Mouse (Mus musculus) left cerebral cortex, postnatal 4 days (tissue): ENCODE measurements around the gene Pip5k1a. TPM values are rescaled to one million over a fixed set of nuclear protein-coding genes. Genes with fewer than 3 reads are reported as not detected.
"Not testable (repeated sequence)": the region's sequence is repeated elsewhere in the genome, so short reads cannot be mapped to it uniquely, and the experiment has no call there.

Experiments
- DNase-seq: peaks from one replicate; pipeline ENCODE4 v3.0.0-alpha.2; 2022
- intact Hi-C: fragments of 180-260 bp; cut with DNase I; formaldehyde crosslinking; loops from one replicate; pipeline ENCODE4 v1.15.1; 2025
- total RNA-seq, 2 experiments: library from RNA; stranded (reverse); gene quantifications; 2 replicates each; pipeline ENCODE4 v1.2.3; 2021

Gene Pip5k1a
- total RNA-seq, 2 experiments from 2014 or later: 20.1 to 25.3 TPM

GRCm38 (mm10) chr3:95046462-95047057 lies 60.2 kb downstream of the Pip5k1a start:
- intact Hi-C loops: no loop called here
- DNase-seq: no peak

- DNase-seq: no peak
- intact Hi-C loops: no loop called here
Observed at GRCm38 (mm10) chr3:95043251-95043650, 63.5 kb downstream of the Pip5k1a start.

DNA sequence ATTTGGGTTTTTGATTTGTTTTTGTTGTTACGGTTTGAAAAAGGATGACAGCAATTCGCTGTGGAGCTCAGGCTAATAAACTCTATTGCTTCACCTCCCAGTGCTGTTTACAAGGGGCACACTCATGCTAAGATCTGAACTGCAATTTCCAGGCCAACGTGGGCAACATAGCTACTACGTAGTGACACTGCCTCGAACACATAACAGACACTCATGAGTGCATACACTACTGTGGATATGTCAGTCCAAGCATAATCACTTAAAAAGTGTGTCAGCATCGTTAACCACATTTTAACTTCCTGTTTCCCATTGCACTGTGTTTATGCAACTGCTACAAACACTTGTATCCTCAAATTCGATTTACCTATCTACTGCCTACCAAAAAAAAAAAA lies 63.9 kb downstream of the Pip5k1a start:
- DNase-seq: no peak
- intact Hi-C loops: no loop called here

DNA sequence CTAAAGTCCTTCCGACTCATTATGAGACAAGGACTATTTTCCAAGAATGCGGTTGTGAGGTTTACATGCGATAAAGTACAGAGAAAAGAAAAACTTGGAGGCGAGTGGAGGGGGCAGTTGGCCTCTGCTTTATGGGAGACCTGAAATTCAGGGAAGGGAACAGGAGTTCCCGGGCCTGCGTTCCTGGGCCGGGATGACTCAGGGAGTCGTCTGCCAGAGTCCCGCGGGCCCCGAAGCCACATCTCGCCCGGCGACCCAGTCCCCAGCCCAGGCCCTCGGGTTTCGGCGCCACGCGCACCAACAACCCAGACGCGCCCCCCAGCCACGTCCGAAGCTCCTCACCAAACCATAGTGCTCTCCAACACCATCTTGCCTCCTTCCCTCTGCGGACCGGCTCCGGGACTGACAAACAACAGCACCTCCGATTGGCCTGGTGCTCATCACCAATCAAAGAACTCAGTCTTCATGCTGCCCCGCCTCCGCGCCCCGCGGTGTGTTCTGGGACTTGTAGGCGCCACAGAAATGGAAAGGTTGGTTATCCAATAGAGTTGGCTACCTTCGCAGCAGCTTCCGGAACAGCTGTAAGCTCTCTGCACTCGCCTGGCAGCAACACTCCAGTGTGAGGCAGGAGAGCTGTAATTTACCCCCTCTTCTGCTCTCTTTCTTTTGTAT lies 64.4 kb downstream of the Pip5k1a start, which contains the start of gene Psmd4:
TSS of gene Psmd4 (minus strand) at position 449 of the 672 bp plus-strand sequence.
- DNase-seq: peak; percentile 97
- intact Hi-C loops: no loop called here

GRCm38 (mm10) chr3:95041625-95042024 lies 65.1 kb downstream of the Pip5k1a start:
- intact Hi-C loops: no loop called here
- no peak for DNase-seq

- no peak for DNase-seq
- intact Hi-C loops: no loop called here
Observed at GRCm38 (mm10) chr3:95029953-95030352, 76.8 kb downstream of the Pip5k1a start.

- intact Hi-C loops, DNase-seq: not testable (repeated sequence)
Observed at GRCm38 (mm10) chr3:95029291-95029827, 77.4 kb downstream of the Pip5k1a start.

DNA sequence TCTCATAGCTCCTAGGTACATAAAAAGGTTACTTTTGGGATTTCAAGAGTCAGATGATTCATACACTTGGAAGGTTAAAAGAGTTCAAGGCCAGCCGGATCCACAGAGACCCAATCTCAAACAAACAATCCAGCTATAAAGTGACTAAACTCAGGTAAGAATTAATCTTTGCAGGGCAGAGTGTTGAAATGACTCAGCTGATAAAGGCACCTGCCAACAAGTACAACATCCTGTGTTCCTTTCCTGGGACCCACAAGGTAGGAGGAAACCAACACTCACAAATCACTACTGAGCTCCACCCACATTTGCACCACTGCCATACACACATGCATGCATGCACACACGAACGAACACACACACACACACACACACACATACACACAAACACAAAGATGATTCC lies 78.1 kb downstream of the Pip5k1a start:
- no peak for DNase-seq
- intact Hi-C loops: no loop called here

GRCm38 (mm10) chr3:95027701-95028100 lies 79.0 kb downstream of the Pip5k1a start:
- DNase-seq: peak; percentile 34
- intact Hi-C loops: no loop called here

DNA sequence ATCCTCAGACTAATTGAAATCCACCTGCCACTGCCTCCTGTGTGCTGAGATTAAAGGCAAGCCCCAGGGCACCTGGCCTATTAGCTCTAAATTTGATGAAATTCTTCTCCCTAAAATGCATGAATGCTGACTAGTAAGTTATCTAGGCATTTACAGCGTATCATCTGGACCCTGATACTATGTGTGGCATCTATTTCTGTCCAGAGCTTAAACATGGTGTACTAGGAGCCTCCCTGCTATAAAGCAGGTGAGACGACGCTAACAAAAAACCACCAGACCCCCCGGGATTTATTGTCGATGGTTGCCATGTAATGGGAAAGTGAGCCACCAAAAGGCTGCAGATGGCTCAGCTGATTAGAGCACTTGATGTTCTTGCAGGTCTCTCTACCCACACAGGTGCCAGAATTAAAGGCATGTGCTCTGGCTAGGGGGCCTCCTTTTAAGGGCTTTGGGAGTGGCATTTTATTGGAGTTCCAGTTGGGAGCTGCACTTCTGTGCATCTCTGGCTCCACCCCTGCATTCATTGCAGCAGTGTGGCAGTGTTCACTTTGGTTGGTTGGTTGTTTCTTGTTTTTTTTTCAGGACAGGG lies 79.6 kb downstream of the Pip5k1a start:
- no peak for DNase-seq
- intact Hi-C loops: no loop called here

DNA sequence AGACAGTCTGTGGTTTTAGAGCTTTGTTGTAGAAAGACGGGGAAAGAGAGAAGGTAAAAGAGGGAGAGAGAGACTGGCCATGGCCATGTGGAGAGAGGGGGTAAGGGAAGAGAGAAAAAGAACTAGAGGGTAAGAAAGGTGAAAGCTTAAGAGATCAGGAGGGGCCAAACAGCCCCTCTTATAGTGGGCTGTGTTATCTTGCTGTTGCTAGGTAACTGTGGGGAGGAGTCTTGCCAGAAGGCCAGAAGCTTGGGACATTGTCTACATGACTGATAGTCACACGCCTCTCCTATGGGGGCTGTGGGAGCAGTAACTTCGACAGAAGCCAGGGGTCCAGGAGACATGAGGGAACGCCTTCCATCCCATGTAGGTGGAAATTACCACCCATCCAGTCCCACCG lies 81.5 kb downstream of the Pip5k1a start:
- intact Hi-C loops: no loop called here
- no peak for DNase-seq

DNA sequence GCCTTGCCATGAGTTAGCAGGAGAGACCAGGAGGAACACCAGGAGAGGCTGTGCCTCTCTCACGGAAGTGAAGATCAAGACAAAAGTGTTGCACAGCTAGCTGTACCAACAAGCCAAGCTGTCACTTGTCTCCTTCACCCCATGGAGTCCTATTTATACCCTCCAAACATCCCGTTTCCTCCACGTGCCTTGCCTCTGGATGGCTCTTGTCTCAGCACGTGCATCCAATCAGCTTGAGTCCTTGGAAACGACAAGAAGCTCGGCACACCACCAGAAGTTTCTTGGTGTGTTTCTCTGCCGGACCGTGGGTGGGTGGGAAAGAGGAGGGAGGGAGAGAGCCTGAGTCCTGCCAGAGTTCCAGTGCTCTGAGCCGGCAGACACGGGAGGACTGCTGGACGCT lies 82.2 kb downstream of the Pip5k1a start:
- DNase-seq: peak; percentile 30
- intact Hi-C loops: no loop called here

- DNase-seq, intact Hi-C loops: not testable (repeated sequence)
Observed at GRCm38 (mm10) chr3:95020956-95021355, 85.8 kb downstream of the Pip5k1a start.

GRCm38 (mm10) chr3:95018741-95019140 lies 88.0 kb downstream of the Pip5k1a start:
- DNase-seq: no peak
- intact Hi-C loops: no loop called here

- DNase-seq: no peak
- intact Hi-C loops: no loop called here
Observed at GRCm38 (mm10) chr3:95016532-95017056, 90.1 kb downstream of the Pip5k1a start.

- intact Hi-C loops: no loop called here
- DNase-seq: peak; percentile 95
Observed at GRCm38 (mm10) chr3:95015891-95016531, 90.7 kb downstream of the Pip5k1a start.

- intact Hi-C loops: no loop called here
- DNase-seq: peak; percentile 99
Observed at GRCm38 (mm10) chr3:95015337-95015872, 91.3 kb downstream of the Pip5k1a start, which contains the start of gene Zfp687. Zfp687 (minus strand) TSS chr3:95015448.

DNA sequence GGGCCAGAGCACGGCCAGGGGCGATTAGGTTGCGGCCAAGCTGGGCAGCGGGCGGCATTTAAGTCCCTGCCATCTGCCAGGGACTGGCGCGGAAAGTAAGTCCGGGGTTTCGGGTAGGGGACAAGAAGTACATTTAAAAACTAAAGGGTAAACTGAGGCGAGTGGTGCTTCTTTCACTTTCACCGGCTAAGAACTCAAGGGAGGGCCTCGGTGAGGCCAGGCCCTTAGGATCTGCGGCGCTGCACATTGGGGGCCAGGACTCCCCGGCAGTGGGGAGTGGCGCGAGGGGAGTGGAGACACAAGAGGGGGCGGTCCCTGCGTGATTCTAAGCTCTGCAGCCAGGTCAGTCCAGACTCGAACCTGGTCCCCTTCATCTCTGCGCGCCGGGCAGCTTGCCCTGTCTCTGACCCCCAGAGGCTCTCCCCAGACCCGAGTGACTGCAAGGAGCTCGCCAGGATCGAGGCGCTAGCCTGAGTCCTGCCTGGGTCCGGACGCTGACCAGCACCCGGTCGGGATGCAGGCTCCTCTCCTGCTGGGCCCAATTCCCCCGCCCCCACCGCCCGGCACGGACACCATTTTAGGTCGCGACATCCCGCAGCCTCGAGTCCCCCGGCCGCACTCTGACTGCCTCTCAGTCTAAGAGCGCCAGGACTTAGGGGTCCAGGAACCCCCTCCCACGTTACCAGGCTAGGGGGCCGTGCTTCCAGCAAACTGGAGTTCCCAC lies 92.1 kb downstream of the Pip5k1a start:
- peak; percentile 52 for DNase-seq
- intact Hi-C loops: no loop called here

GRCm38 (mm10) chr3:95013699-95014427 lies 92.9 kb downstream of the Pip5k1a start:
- DNase-seq: peak; percentile 41
- intact Hi-C loops: no loop called here
